In the genomic region with DNA sequence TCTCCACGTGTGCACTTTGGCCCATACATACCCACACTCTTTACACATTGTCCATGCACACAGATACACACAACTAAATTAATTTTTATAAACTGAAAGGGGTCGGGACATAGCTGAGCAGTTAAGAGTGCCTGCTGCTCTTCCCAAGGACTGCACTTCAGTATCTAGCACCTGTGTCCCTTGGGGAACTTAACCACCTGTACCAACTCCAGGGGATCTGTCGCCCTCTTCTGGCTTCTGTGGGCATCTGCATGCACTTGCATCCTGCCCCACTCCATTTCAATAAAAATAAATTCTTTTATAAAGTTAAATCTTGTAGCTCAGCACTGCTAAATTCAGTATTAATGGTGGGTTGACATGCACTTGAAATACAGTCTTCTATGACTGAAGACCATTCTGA, we compare ENCODE assay signal across 10 mouse cellular contexts. TPM values are rescaled to one million over a fixed set of nuclear protein-coding genes. Genes with fewer than 3 reads are reported as not detected.
DNase-seq lines count a peak whose midpoint lies in the region; ATAC-seq and TF ChIP-seq lines count a peak whose summit lies in the region.
"Had no signal": no experiment of that assay in that cellular context is flagged by ENCODE, and none has a peak within 500 bp of the region (broad histone marks: within the 10 kb centered on the region; RNA-seq: fewer than 3 reads in every experiment).

No protein-coding gene starts in this region.

- no peak overlapping the region for H3K4me2 ChIP-seq in kidney, postnatal 0 days (ENCODE audit: low read length)
- no peak overlapping the region for H3K4me2 ChIP-seq in kidney, embryonic 14.5 days (replicated peaks; ENCODE audit: low read depth, low read length)
- no peak overlapping the region for H3K4me2 ChIP-seq in midbrain, embryonic 16.5 days (ENCODE audit: low read length)
- no peak overlapping the region for H3K4me2 ChIP-seq in forebrain, embryonic 12.5 days
- H3K4me2 ChIP-seq: embryonic facial prominence, embryonic 15.5 days; limb, embryonic 15.5 days had no signal

- no peak for TF ChIP-seq POLR2A in spleen, adult 2 months (IDR thresholded peaks at IDR 0.05; ENCODE audit: low read depth, low read length)

- no peaks in the 10 kb centered on the region for H3K4me1 ChIP-seq in kidney, postnatal 0 days (replicated peaks; ENCODE audit: insufficient read depth, low read length)
- no peaks in the 10 kb centered on the region for H3K4me1 ChIP-seq in kidney, embryonic 14.5 days (ENCODE audit: control insufficient read depth, insufficient read depth, low read length)
- H3K4me1 ChIP-seq in spleen, adult 2 months (ENCODE audit: control insufficient read depth, insufficient read depth, insufficient read length): no peaks in the 10 kb centered on the region
- H3K4me1 ChIP-seq in midbrain, embryonic 16.5 days (ENCODE audit: control insufficient read depth, insufficient read depth, low read length): no peaks in the 10 kb centered on the region
- no peaks in the 10 kb centered on the region for H3K4me1 ChIP-seq in forebrain, embryonic 12.5 days
- H3K4me1 ChIP-seq: embryonic facial prominence, embryonic 15.5 days; limb, embryonic 15.5 days had no signal

- H3K27me3 ChIP-seq in kidney, postnatal 0 days (ENCODE audit: insufficient read depth, low read length): no peaks in the 10 kb centered on the region
- no peaks in the 10 kb centered on the region for H3K27me3 ChIP-seq in kidney, embryonic 14.5 days (ENCODE audit: control insufficient read depth, insufficient read depth, low read length)
- no peaks in the 10 kb centered on the region for H3K27me3 ChIP-seq in spleen, adult 2 months (ENCODE audit: control insufficient read depth, insufficient read depth, low read length)
- H3K27me3 ChIP-seq in midbrain, embryonic 16.5 days (ENCODE audit: control insufficient read depth, insufficient read depth, low read depth, low read length): no peaks in the 10 kb centered on the region; the same call in 1 of the 2 replicates
- H3K27me3 ChIP-seq in forebrain, embryonic 12.5 days: no peaks in the 10 kb centered on the region
- H3K27me3 ChIP-seq: embryonic facial prominence, embryonic 15.5 days; limb, embryonic 15.5 days had no signal

- DNase-seq in kidney, postnatal 0 days (ENCODE audit: low spot score): peak; percentile 7
- DNase-seq in R1 (ENCODE audit: low read depth, low spot score): peak; percentile 56
- peak in 1 of 2 experiments; percentile 21 for DNase-seq in spleen, adult 2 months (ENCODE audit: low read depth in 1 of 2, low spot score in 2 of 2)
- no peak for DNase-seq in layer of hippocampus, postnatal 25 days (ENCODE audit: extremely low spot score in 1 of 2, low spot score in 1 of 2)

- no peak overlapping the region for H3K27ac ChIP-seq in kidney, postnatal 0 days
- H3K27ac ChIP-seq in kidney, embryonic 14.5 days (ENCODE audit: low read depth, low read length): no peak overlapping the region
- H3K27ac ChIP-seq in spleen, adult 2 months (ENCODE audit: insufficient read depth, low read length): no peak overlapping the region
- no peak overlapping the region for H3K27ac ChIP-seq in midbrain, embryonic 16.5 days (ENCODE audit: low read length)
- no peak overlapping the region for H3K27ac ChIP-seq in forebrain, embryonic 12.5 days
- H3K27ac ChIP-seq: embryonic facial prominence, embryonic 15.5 days; limb, embryonic 15.5 days had no signal

- no peaks in the 10 kb centered on the region for H3K9me3 ChIP-seq in kidney, postnatal 0 days (replicated peaks; ENCODE audit: low read length)
- H3K9me3 ChIP-seq in kidney, embryonic 14.5 days (ENCODE audit: control insufficient read depth, low read length): no peaks in the 10 kb centered on the region
- H3K9me3 ChIP-seq in midbrain, embryonic 16.5 days (replicated peaks; ENCODE audit: control insufficient read depth, low read length, poor library complexity, severe bottlenecking): no peaks in the 10 kb centered on the region
- no peaks in the 10 kb centered on the region for H3K9me3 ChIP-seq in forebrain, embryonic 12.5 days
- H3K9me3 ChIP-seq: embryonic facial prominence, embryonic 15.5 days; limb, embryonic 15.5 days had no signal

- no peak overlapping the region for H3K4me3 ChIP-seq in kidney, postnatal 0 days (replicated peaks; ENCODE audit: low read depth, low read length)
- H3K4me3 ChIP-seq in kidney, embryonic 14.5 days (ENCODE audit: low read length): no peak overlapping the region
- no peak overlapping the region for H3K4me3 ChIP-seq in spleen, adult 2 months (ENCODE audit: extremely low read depth, insufficient read depth, insufficient read length)
- H3K4me3 ChIP-seq in midbrain, embryonic 16.5 days (ENCODE audit: low read depth, low read length): no peak overlapping the region
- H3K4me3 ChIP-seq in forebrain, embryonic 12.5 days (replicated peaks): no peak overlapping the region
- H3K4me3 ChIP-seq: embryonic facial prominence, embryonic 15.5 days; limb, embryonic 15.5 days had no signal

- 50% methylated on average over 3 of the region's 3 CpGs for WGBS in kidney, postnatal 0 days
- 46% methylated on average over 3 of the region's 3 CpGs for WGBS in kidney, embryonic 14.5 days
- WGBS in spleen, adult 2 months: 53% methylated on average over 3 of the region's 3 CpGs
- WGBS in midbrain, embryonic 16.5 days: 31% methylated on average over 3 of the region's 3 CpGs
- WGBS in forebrain, embryonic 12.5 days: 36% methylated on average over 3 of the region's 3 CpGs

- peak; percentile 57 for TF ChIP-seq CTCF in kidney, postnatal 0 days (IDR thresholded peaks at IDR 0.05; ENCODE audit: low read depth)
- peak; percentile 39; the same call in 1 of the 2 replicates for TF ChIP-seq CTCF in spleen, adult 2 months (IDR thresholded peaks at IDR 0.05; ENCODE audit: extremely low read depth, insufficient read depth, insufficient read length, insufficient replicate concordance)

- no peak overlapping the region for H3K9ac ChIP-seq in kidney, postnatal 0 days (ENCODE audit: low read depth, low read length)
- H3K9ac ChIP-seq in kidney, embryonic 14.5 days (ENCODE audit: low read depth, low read length): no peak overlapping the region
- H3K9ac ChIP-seq in midbrain, embryonic 16.5 days (ENCODE audit: low read depth, low read length): no peak overlapping the region
- no peak overlapping the region for H3K9ac ChIP-seq in forebrain, embryonic 12.5 days
- H3K9ac ChIP-seq: embryonic facial prominence, embryonic 15.5 days; limb, embryonic 15.5 days had no signal

- ATAC-seq in kidney, postnatal 0 days (replicated peaks; ENCODE audit: low FRiP score, low read depth): no peak
- no peak for ATAC-seq in kidney, embryonic 14.5 days (ENCODE audit: low FRiP score, low TSS enrichment)
- peak; percentile 72 for ATAC-seq in granulocyte monocyte progenitor cell, adult 5-6 weeks (replicated peaks; ENCODE audit: poor library complexity, severe bottlenecking)
- ATAC-seq in midbrain, embryonic 16.5 days: no peak
- no peak for ATAC-seq in forebrain, embryonic 12.5 days (ENCODE audit: low FRiP score)

- no peaks in the 10 kb centered on the region for H3K36me3 ChIP-seq in kidney, postnatal 0 days (ENCODE audit: insufficient read depth, low read length)
- no peaks in the 10 kb centered on the region for H3K36me3 ChIP-seq in kidney, embryonic 14.5 days (ENCODE audit: control insufficient read depth, insufficient read depth, low read length)
- H3K36me3 ChIP-seq in spleen, adult 2 months (ENCODE audit: control insufficient read depth, insufficient read depth, low read length): no peaks in the 10 kb centered on the region
- H3K36me3 ChIP-seq in midbrain, embryonic 16.5 days (ENCODE audit: control insufficient read depth, insufficient read depth, low read length): no peaks in the 10 kb centered on the region
- no peaks in the 10 kb centered on the region for H3K36me3 ChIP-seq in forebrain, embryonic 12.5 days (replicated peaks)
- H3K36me3 ChIP-seq: embryonic facial prominence, embryonic 15.5 days; limb, embryonic 15.5 days had no signal

RNA-seq across cellular contexts. Expression of gene Rps6ka3, which starts 54.6 kb away (rescaled TPM):
- polyA plus RNA-seq in kidney, postnatal 0 days (2015; fragmentation: Nextera tagmentation; extraction: Ambion mirVana): 6.6 and 7.6 TPM in 2 replicates
- 14.2 and 16.1 TPM in 2 replicates for polyA plus RNA-seq in kidney, embryonic 14.5 days (2014; fragmentation: Nextera tagmentation; extraction: Ambion mirVana)
- 31.3 and 33.3 TPM in 2 replicates for total RNA-seq in granulocyte monocyte progenitor cell, adult 5-6 weeks (2014; fragmentation: Nextera tagmentation)
- total RNA-seq in granulocyte monocyte progenitor cell, adult 5-6 weeks (2017): 36.5 and 41.7 TPM in 2 replicates
- 12.2 and 12.5 TPM in 2 replicates for polyA plus RNA-seq in spleen, adult 2 months (2012; rRNA removed)
- 10 to 100 TPM; 26.8 to 29.2 TPM for total RNA-seq in layer of hippocampus, postnatal 25 days (2021)
- 2.7 and 3.0 TPM in 2 replicates for polyA plus RNA-seq in midbrain, embryonic 16.5 days (2015; fragmentation: Nextera tagmentation; extraction: Ambion mirVana)
- 4.3 and 4.5 TPM in 2 replicates for polyA plus RNA-seq in forebrain, embryonic 12.5 days (2016; fragmentation: Nextera tagmentation; extraction: Ambion mirVana)

Comparison
In these comparisons a context has a peak if more than half of its experiments do, and no peak if none do; other contexts are left out.
1. DNase-seq: peak in kidney, postnatal 0 days (single experiment) and R1 (single experiment); none in layer of hippocampus, postnatal 25 days (0 of 2).